Mouse (Mus musculus): ENCODE results near the gene Cybrd1. TPM values are rescaled to one million over a fixed set of nuclear protein-coding genes. Genes with fewer than 3 reads are reported as not detected.

Cybrd1 gene
- polyA plus RNA-seq, 1 experiment from 2014 or later: 5.5 TPM

- Histone ChIP-seq H3K27me3 (replicated peaks; ENCODE audit: control insufficient read depth, insufficient read depth, low read length) (no peaks in the 10 kb centered on the region), H3K4me3 (ENCODE audit: low read length) (no peak overlapping the region), H3K4me1 (ENCODE audit: control insufficient read depth, insufficient read depth, low read depth, low read length) (no peaks in the 10 kb centered on the region), H3K36me3 (ENCODE audit: control insufficient read depth, insufficient read depth, low read length) (no peaks in the 10 kb centered on the region), H3K27ac (ENCODE audit: low read depth, low read length) (no peak overlapping the region), H3K9me3 (ENCODE audit: control insufficient read depth, low read length) (peaks cover 3% of the 10 kb centered on the region; the same call in 1 of the 2 replicates), H3K4me2 (ENCODE audit: low read length) (no peak overlapping the region), H3K9ac (ENCODE audit: low read depth, low read length) (no peak overlapping the region)
- ATAC-seq: no peak
- WGBS: 79% methylated on average over 1 of the region's 1 CpGs
Observed at GRCm38 (mm10) chr2:71177250-71177615, 59.5 kb downstream of the Cybrd1 start.

DNA sequence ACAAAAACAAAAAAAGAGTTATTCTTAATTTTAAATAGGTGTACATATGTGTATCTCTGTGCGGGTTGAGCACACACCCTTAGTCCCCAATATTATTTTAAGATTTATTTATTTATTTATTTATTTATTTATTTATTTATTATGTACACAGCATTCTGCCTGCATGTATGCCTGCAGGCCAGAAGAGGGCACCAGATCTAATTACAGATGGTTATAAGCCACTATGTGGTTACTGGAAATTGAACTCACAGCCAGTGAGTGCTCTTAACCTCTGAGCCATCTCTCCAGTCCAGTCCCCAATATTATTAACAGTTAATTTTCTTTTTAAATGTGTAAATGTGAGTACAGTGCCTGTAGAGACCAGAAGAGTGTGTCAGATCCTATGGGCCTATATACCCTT is 60.0 kb downstream of the Cybrd1 start:
- no peaks in the 10 kb centered on the region for H3K4me1 ChIP-seq (ENCODE audit: control insufficient read depth, insufficient read depth, low read depth, low read length)
- no peak for ATAC-seq
- no peak overlapping the region for H3K9ac ChIP-seq (ENCODE audit: low read depth, low read length)
- WGBS: 100% methylated on average over 1 of the region's 1 CpGs
- H3K4me3 ChIP-seq (ENCODE audit: low read length): no peak overlapping the region
- H3K27me3 ChIP-seq (replicated peaks; ENCODE audit: control insufficient read depth, insufficient read depth, low read length): no peaks in the 10 kb centered on the region
- peaks cover 3% of the 10 kb centered on the region; the same call in 1 of the 2 replicates for H3K9me3 ChIP-seq (ENCODE audit: control insufficient read depth, low read length)
- H3K27ac ChIP-seq (ENCODE audit: low read depth, low read length): no peak overlapping the region
- H3K4me2 ChIP-seq (ENCODE audit: low read length): no peak overlapping the region
- H3K36me3 ChIP-seq (ENCODE audit: control insufficient read depth, insufficient read depth, low read length): no peaks in the 10 kb centered on the region

GRCm38 (mm10) chr2:71179716-71180115 is 62.0 kb downstream of the Cybrd1 start:
- H3K9ac ChIP-seq (ENCODE audit: low read depth, low read length): no peak overlapping the region
- no peak for ATAC-seq
- no peaks in the 10 kb centered on the region for H3K27me3 ChIP-seq (replicated peaks; ENCODE audit: control insufficient read depth, insufficient read depth, low read length)
- H3K4me1 ChIP-seq (ENCODE audit: control insufficient read depth, insufficient read depth, low read depth, low read length): no peaks in the 10 kb centered on the region
- H3K27ac ChIP-seq (ENCODE audit: low read depth, low read length): no peak overlapping the region
- WGBS: 89% methylated on average over 10 of the region's 10 CpGs
- no peak overlapping the region for H3K4me2 ChIP-seq (ENCODE audit: low read length)
- H3K36me3 ChIP-seq (ENCODE audit: control insufficient read depth, insufficient read depth, low read length): no peaks in the 10 kb centered on the region
- H3K9me3 ChIP-seq (ENCODE audit: control insufficient read depth, low read length): peaks cover 3% of the 10 kb centered on the region; the same call in 1 of the 2 replicates
- no peak overlapping the region for H3K4me3 ChIP-seq (ENCODE audit: low read length)

DNA sequence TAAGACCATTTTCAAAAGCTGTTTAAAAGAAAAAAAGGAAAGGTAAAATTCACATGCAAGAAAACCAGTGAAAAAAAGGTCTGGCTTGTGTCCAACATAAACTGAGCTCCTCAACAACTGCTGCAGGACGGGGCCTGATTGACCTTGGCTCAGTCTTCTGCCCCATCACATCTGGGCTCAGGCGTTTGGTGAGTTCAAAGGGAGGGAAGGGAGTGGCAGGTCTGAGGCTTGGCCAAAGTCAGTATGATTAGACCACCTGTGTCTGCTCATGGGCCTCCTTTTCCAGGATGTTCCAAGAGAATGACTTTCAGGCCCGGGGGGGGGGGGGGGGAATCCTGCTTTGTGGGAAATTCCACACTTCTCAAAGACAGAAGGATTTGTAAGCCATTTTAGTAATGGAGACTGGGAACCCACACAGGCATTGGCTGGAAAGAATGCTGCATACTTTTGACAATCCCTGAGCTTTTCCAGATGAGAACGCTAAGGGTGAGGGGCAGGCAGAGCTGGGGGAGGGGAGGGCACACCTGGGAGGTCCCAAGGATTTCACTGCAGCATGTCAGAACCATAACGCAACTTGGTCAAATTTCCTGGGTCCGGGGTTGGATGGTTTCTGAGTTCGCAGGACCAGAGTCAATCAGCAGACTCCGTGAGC is 63.0 kb downstream of the Cybrd1 start:
- no peak for ATAC-seq
- Histone ChIP-seq H3K36me3 (ENCODE audit: control insufficient read depth, insufficient read depth, low read length) (no peaks in the 10 kb centered on the region), H3K9me3 (ENCODE audit: control insufficient read depth, low read length) (peaks cover 3% of the 10 kb centered on the region; the same call in 1 of the 2 replicates), H3K27me3 (replicated peaks; ENCODE audit: control insufficient read depth, insufficient read depth, low read length) (no peaks in the 10 kb centered on the region), H3K4me1 (ENCODE audit: control insufficient read depth, insufficient read depth, low read depth, low read length) (no peaks in the 10 kb centered on the region), H3K4me3 (ENCODE audit: low read length) (no peak overlapping the region), H3K27ac (ENCODE audit: low read depth, low read length) (no peak overlapping the region), H3K9ac (ENCODE audit: low read depth, low read length) (no peak overlapping the region), H3K4me2 (ENCODE audit: low read length) (no peak overlapping the region)
- 59% methylated on average over 8 of the region's 8 CpGs for WGBS

- H3K9ac ChIP-seq (ENCODE audit: low read depth, low read length): no peak overlapping the region
- no peak overlapping the region for H3K4me3 ChIP-seq (ENCODE audit: low read length)
- H3K27me3 ChIP-seq (replicated peaks; ENCODE audit: control insufficient read depth, insufficient read depth, low read length): no peaks in the 10 kb centered on the region
- no peaks in the 10 kb centered on the region for H3K9me3 ChIP-seq (ENCODE audit: control insufficient read depth, low read length)
- 61% methylated on average over 3 of the region's 3 CpGs for WGBS
- no peaks in the 10 kb centered on the region for H3K36me3 ChIP-seq (ENCODE audit: control insufficient read depth, insufficient read depth, low read length)
- peaks cover 14% of the 10 kb centered on the region for H3K4me1 ChIP-seq (ENCODE audit: control insufficient read depth, insufficient read depth, low read depth, low read length)
- H3K4me2 ChIP-seq (ENCODE audit: low read length): no peak overlapping the region
- no peak for ATAC-seq
- H3K27ac ChIP-seq (ENCODE audit: low read depth, low read length): no peak overlapping the region
Observed at GRCm38 (mm10) chr2:71187950-71188349, 70.2 kb downstream of the Cybrd1 start.

DNA sequence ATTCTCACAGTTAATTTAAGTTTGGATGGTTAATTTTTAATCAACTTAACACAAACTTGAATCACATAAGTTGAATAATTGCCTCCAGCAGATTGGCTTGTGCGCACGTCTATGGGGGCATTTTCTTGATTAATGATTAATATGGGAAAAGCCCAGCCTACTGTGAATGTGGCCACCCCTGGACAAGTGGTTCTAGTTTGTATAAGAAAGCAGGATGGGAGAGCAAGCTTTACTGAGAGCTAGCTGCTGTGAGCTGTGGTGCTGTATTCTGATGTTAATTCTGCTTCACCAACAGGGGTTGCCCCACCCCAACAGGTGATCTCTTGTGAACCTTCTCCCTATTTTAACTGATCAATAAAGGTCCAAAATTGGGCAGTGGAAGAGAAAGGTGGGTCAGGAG is 71.1 kb downstream of the Cybrd1 start:
- Histone ChIP-seq H3K4me2 (ENCODE audit: low read length) (no peak overlapping the region), H3K4me1 (ENCODE audit: control insufficient read depth, insufficient read depth, low read depth, low read length) (peaks cover 14% of the 10 kb centered on the region), H3K4me3 (ENCODE audit: low read length) (no peak overlapping the region), H3K27ac (ENCODE audit: low read depth, low read length) (no peak overlapping the region), H3K9ac (ENCODE audit: low read depth, low read length) (no peak overlapping the region), H3K27me3 (replicated peaks; ENCODE audit: control insufficient read depth, insufficient read depth, low read length) (no peaks in the 10 kb centered on the region), H3K9me3 (ENCODE audit: control insufficient read depth, low read length) (no peaks in the 10 kb centered on the region), H3K36me3 (ENCODE audit: control insufficient read depth, insufficient read depth, low read length) (no peaks in the 10 kb centered on the region)
- WGBS: 39% methylated on average over 2 of the region's 2 CpGs
- no peak for ATAC-seq

GRCm38 (mm10) chr2:71191391-71192194 is 73.9 kb downstream of the Cybrd1 start:
- peak overlapping the region; percentile 17 for H3K4me3 ChIP-seq (ENCODE audit: low read length)
- ATAC-seq: peak; percentile 62; the same call in 1 of the 2 replicates

GRCm38 (mm10) chr2:71192195-71192807 is 74.6 kb downstream of the Cybrd1 start:
- H3K36me3 ChIP-seq (ENCODE audit: control insufficient read depth, insufficient read depth, low read length): no peaks in the 10 kb centered on the region
- 0 out of 2 replicates have a peak, but pooled peaks have one; percentile 17 for ATAC-seq
- H3K27me3 ChIP-seq (replicated peaks; ENCODE audit: control insufficient read depth, insufficient read depth, low read length): no peaks in the 10 kb centered on the region
- no peaks in the 10 kb centered on the region for H3K9me3 ChIP-seq (ENCODE audit: control insufficient read depth, low read length)
- H3K9ac ChIP-seq (ENCODE audit: low read depth, low read length): peak overlapping the region; percentile 42
- H3K4me2 ChIP-seq (ENCODE audit: low read length): peak overlapping the region; percentile 53
- peak overlapping the region; percentile 17 for H3K4me3 ChIP-seq (ENCODE audit: low read length)
- peaks cover 17% of the 10 kb centered on the region for H3K4me1 ChIP-seq (ENCODE audit: control insufficient read depth, insufficient read depth, low read depth, low read length)
- 40% methylated on average over 17 of the region's 17 CpGs for WGBS
- peak overlapping the region; percentile 40; the same call in 1 of the 2 replicates for H3K27ac ChIP-seq (ENCODE audit: low read depth, low read length)

More at GRCm38 (mm10) chr2:71191391-71192194, 73.9 kb downstream of the Cybrd1 start:
- WGBS: 14% methylated on average over 16 of the region's 16 CpGs
- peak overlapping the region; percentile 42 for H3K9ac ChIP-seq (ENCODE audit: low read depth, low read length)
- peak overlapping the region; percentile 40; the same call in 1 of the 2 replicates for H3K27ac ChIP-seq (ENCODE audit: low read depth, low read length)
- no peaks in the 10 kb centered on the region for H3K27me3 ChIP-seq (replicated peaks; ENCODE audit: control insufficient read depth, insufficient read depth, low read length)
- peak overlapping the region; percentile 53 for H3K4me2 ChIP-seq (ENCODE audit: low read length)
- peaks cover 17% of the 10 kb centered on the region for H3K4me1 ChIP-seq (ENCODE audit: control insufficient read depth, insufficient read depth, low read depth, low read length)
- H3K36me3 ChIP-seq (ENCODE audit: control insufficient read depth, insufficient read depth, low read length): no peaks in the 10 kb centered on the region
- no peaks in the 10 kb centered on the region for H3K9me3 ChIP-seq (ENCODE audit: control insufficient read depth, low read length)

All from hindbrain, embryonic 16.5 days (tissue).